Mouse (Mus musculus): ENCODE measurements around the gene B3gnt8.

Gene B3gnt8

DNA sequence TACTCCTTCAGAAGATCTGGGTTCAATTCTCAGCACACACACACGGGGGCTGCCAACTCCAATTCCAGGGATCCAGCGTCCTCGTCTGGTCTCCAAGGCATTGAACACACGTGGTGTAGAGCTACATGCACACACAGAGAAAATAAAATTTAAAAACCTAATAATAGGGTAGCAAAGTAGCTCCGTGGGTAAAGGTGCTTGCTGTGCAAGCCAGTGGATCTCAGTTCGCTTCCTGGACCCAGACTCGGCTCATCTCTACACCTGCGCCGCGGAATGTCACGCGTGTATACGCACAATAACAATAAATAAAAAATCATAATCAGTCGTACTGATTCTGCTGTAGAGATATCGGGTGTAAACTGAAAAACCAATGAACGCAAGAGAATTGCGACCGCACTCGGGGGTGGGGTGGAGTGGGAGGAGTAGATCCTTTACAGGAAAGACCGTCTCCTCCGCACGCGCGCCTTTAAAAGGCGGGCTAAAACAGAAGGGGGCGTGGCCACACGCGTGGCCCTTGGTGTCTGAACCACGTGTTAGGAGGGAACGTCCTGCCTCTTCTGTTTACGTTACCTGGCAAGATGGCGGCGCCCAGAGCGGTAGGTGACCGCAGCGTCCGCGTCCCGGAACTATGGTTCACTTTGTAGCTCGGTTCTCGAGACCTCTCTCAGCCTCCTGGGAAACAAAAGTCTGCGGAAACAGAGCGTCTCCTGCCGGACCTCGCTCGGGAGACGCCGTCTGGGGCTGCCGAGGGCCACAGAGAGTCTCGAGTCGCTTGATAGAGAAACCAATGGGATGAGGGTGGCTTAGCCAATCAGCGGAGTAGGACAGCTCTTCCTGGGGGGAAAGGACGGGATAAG is 7.4 kb upstream of the B3gnt8 start, which contains the start of gene Dmac2:
Dmac2 (plus strand) TSS at position 550 of the 857 bp plus-strand sequence.
- DNase-seq (ENCODE audit: low read depth, low spot score), result peak; percentile 86

DNA sequence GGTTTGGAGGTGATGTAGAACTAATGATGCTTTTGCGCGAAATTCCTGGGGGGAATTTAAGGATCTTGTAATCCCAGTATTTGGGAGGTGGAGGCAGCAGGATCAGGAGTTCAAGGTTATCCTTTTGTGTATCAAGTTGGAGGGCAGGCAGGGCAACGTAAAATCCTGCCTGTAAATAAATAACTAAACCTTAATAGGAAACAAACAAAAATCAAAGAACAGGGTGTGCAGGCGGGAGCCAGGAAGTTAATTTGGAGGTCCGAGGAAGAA is 6.8 kb upstream of the B3gnt8 start:
- no peak for DNase-seq (ENCODE audit: low read depth, low spot score)

DNA sequence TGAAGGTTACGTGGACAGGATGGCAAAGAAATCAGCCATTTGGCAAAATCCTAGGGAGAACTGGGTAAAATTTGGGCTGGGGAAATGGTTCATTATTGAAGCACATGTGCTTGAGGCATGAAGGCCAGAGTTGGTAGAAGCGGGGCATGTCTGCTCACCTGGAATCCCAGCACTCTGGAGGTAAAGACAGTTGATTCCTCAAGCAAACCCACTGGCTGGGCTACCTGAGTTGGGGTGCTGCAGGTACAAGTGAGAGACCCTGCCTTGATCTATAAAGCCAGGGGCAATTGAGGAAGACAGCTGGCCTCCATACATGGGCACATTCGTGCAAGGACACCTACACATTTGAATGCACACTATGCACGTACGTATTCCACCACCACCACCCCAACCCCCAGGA is 6.4 kb upstream of the B3gnt8 start:
- DNase-seq (ENCODE audit: low read depth, low spot score), result no peak

DNA sequence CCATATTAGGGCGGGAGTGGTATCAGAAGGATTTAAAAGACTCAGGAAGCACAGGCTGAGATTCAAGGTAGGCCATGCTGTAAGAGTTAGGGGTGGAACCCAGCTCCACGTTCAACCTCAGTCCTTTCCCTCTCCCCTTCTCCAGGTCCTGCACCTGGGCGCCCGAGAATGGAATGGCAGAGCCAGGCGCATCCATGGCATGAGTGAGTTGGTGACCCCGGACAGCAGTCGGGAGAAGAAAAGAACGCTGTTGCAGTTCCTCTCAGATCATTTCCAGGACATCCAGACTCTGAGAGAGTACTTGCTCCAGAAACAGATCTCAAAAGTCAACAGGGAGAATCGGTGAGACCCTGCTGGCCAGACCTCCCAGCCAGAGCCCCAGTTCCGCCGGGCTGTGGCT is 5.7 kb upstream of the B3gnt8 start:
- DNase-seq (ENCODE audit: low read depth, low spot score), result no peak

DNA sequence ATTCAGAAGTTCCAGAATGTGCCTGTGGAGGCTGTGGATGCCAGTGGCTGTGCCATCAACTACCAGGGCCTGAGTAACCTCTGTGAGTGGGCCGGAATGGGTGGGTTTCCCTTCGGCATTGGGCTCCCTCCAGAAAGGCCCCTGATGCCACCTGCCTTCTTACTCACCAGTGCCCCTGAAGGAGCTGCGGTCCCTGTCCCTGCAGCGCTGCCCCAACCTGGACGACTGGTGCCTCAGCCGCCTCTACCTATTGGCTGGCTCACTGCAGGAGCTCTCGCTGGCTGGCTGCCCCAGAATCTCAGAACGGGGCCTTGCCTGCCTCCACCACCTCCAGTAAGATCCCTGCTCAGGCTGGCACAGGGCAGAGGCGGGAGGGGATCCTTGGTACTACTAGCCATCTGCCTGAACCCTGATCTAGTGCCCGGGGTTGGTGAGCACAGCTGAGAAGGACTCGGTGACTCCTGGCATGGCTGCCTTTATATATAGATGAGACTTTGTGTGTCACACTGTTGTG is 2.5 kb upstream of the B3gnt8 start:
- no peak for DNase-seq (ENCODE audit: low read depth, low spot score)

DNA sequence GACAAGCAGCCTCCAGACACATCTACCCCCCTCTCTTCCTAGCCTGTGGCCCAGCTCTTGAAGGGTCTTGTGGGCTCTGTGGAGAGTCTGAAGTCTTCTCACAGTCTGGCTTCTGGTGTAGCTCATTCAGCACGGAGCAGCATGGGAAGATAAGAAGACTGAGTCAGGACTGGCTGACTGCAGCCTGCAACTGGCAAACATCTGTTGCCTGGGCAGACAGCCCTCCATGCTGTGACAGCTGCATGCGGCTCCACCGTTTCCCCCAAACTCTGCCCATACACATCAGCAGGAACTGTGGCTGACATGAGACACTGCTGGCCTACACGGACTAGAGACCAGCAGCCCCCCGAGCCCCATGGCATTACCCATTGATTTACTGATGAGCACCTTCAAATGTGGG is 1.6 kb upstream of the B3gnt8 start:
- no peak for DNase-seq (ENCODE audit: low read depth, low spot score)

DNA sequence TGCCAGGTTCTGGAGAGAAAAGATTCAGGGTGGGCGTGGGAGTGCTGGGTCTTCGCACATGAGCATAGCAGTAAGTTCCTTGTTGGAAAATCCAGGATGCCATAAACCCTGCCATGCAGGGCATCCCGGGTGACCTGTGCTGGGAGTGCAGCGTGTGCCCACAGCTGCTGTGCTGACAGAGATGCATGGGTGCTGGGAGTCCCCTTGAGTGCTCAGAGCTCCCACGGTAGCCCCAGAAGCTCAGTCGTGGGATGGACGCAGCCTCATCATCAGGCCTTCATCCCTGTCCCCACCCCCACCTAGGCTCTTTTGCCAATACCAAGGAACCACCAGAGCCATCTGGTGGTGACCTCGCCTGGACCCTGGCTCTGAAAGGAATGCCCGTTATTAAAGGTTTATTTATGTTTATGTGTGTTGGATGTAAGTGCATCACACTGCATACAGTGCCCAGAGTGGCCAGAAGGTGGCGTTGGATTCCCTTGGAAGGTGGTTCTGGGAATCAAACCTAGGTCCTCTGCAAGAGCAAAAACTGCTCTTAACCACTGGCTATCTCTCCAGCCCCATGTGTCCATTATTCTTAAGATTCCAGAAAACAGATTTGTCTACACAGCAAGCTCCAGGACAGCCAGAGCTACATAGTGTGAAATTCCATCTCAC is 732 bp upstream of the B3gnt8 start:
- no peak for DNase-seq (ENCODE audit: low read depth, low spot score)

DNA sequence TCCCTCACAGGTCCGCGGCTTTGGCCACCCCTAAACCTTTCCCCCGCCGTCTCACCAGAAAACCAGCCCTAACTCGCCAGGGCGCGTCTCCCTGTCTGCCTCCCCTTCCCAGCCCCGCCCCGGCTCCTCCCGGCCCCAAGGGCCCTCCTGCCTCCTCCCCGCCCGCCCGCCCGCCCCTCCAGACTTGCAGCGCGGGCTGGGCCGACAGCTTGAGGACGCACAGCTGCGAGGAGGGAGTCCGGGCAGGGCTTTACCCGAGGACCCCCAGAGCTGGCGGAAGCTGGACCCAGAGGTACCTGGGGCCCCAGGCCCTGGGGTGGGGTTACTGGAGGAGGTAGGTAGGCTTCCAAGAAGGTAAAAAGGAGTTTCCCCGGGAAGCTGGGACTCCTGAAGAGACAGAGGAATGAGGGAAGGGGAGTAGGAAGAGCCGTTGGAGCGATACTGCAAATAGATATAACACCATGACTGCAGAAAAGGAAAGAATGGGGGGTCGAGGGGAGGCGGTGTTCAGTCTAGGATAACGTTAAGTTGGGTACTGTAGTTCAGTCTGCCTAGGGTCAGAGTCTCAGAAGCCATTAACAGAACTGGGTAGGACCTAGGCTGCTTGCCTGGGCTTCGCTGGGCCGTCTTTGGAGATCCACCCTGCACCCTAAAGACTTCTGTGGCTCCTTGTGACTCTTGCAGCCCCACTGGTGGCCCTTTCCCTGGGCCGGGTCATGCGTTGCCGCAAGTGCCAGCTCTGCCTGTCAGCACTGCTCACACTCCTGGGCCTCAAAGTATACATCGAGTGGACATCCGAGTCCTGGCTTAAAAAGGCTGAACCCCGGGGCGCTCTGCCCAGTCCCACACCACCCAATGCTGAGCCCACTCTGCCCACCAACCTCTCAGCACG is 1.2 kb downstream of the B3gnt8 start:
- DNase-seq (ENCODE audit: low read depth, low spot score), result no peak

DNA sequence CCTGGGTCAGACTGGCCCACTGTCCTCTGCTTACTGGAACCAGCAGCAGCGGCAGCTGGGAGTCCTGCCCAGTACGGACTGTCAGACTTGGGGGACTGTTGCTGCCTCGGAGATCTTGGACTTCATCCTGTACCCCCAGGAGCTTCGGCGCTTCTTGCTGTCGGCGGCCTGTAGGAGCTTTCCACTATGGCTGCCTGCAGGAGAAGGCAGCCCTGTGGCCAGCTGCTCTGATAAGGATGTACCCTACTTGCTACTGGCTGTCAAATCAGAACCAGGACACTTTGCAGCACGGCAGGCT is 1.8 kb downstream of the B3gnt8 start:
- no peak for DNase-seq (ENCODE audit: low read depth, low spot score)

DNA sequence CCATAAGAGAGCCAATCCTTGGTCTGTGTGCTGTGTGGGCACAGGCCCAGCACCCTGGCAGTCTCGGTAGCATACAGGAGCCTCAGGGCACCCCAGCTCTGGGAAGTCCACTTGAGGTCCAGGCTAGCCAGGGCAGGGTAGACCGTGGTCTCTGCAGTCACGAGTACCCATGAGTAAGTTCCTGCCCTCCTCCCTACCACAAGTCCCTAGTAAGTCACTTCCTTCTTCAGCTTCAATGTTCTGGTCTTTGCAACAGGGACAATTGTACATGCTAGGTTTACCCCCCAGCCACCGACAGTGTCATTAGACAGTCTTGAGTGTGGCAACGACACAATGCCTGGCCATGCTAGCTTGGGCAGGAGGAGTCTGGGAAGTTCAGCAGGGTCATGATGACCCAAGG is 6.2 kb downstream of the B3gnt8 start:
- no peak for DNase-seq (ENCODE audit: low read depth, low spot score)

DNA sequence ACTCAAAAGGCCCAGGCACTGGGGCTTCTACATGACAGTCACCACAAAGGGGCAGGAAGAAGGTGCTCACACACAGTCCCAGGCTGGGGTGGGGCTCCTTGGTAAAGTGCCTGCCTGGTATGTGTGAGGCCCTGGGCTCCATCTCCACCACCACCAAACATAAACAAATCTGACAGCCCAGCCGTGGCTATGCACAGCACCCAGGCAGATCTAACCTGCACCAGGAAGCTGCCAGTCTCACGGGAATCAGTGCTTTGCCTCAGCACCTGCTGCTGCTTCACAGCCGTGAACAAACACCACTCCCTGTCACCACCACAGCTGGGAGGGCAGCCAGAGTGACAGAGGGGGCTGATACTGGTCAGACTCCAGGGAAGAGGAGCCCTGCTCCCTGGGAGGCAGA is 9.9 kb downstream of the B3gnt8 start:
- DNase-seq (ENCODE audit: low read depth, low spot score), result no peak

DNA sequence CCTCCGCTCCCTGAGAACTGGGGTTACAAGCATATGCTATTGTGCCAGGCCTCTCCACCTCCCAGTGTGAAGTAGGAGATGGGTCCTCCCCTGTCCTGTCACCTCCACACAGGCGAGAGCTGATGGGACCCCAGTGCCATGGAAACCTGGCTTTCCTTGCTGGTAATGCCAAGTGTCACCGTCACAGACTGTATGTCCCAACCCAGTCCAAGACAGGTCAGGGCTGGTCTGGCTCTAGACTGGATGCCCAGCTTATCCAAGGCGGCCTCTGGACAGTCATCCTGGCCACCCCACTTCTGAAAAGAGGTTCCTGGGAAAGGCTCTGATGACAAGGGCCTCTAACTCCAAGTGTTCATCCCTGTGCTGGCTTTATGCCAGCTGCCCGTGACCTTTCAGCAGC is 10.6 kb downstream of the B3gnt8 start:
- no peak for DNase-seq (ENCODE audit: low read depth, low spot score)

DNA sequence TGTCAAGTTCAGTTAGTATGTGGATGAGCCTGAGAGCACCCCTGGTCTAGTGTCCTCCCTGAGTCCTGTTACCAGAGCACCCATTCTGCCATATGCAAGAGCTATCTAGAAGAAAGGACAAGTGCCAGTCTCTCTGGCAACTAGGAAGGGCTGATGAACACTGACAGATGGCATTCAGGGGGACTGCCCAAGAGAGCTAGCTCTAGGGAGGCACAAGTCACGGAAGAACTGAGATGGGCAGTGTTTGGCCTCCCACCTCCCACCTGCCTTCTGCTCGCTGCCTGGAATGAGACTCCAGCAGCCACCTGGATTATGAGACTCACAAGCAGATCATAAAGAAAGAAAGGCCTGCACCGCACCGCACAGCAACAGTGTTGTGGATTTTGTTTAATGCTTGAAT is 13.3 kb downstream of the B3gnt8 start:
- no peak for DNase-seq (ENCODE audit: low read depth, low spot score)

DNA sequence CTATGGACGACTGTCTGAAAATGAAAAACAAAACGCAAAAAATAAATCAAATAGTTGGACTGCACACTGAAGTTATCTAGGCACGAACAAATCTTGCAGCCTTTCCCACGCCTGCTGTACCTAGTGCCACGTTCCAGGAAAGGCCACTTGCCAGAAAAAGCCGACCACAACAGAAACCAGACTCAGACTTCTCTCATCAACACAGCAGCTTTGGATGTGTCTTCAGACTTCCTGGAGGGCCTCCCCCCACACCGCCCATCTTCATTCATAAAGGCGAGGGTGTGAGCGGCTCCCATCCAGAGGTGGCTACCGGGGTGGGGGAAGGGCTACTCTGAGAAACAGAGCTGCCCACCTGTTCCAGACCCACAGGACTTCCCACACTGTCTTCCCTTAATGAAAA is 17.7 kb downstream of the B3gnt8 start:
- no peak for DNase-seq (ENCODE audit: low read depth, low spot score)

DNA sequence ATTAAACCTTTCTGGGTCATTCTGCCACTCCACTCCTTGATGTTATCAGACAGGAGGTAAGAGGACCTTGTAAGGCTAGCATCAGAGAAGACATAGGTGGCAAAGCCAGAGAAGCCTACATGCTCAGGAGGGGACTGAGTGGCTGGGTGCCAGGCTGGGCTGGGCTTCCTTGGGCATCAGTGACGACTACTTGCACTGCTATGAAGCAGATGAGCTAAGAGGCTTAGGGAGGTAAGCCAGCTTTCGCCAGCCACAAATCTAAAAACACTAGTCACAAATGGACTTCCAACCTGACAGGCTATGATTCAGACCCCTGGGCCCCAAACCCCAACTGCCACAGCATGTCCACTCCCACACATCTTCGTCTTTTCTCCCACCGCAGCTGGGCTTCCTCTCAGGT is 18.2 kb downstream of the B3gnt8 start:
- DNase-seq (ENCODE audit: low read depth, low spot score), result peak; percentile 72

DNA sequence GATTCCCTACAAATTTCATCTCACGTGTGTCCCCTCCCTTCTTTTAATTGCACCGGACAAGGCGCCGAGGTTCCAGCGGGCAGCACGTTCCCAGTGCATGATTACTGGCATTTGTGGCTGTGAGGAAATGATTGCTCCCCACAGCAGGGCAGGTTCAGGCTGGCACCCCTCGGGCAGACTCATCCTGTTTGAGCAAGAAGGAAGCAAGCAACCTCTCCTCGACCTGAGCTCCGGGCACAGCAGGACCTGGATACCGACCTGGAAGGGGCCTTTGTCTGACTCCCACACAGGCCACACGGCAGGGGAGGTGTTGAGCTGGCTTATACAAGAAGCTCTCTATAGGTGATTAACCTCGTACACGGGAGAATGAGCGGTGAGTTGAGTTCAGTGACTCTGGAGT is 18.6 kb downstream of the B3gnt8 start:
- peak; percentile 41 for DNase-seq (ENCODE audit: low read depth, low spot score)

DNA sequence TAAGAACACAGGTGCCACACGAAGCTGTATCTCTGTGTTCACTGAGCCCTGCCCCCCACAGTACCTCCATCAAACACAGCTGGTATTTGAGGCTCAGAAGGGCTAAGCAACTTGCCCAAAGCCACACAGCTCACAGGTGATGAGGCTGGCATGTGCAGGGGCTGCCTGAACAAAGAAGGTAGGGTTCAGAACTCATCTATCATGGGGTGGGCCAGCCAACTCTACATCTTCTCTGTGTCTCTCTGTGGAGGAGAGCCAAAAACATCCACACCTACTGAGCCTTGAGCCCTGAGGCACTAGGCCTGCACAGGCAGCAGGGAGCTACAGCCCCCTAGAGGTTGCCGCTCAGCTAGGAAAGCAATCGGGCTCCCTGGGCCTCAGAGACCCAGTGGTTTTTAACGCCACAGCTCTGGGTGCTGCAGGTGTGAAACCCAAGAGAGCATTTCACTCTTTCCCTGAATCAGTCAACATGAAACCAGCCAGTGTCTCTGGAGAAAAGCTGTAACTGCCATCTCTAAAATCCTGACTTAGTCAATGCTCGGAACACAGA is 21.2 kb downstream of the B3gnt8 start:
- no peak for DNase-seq (ENCODE audit: low read depth, low spot score)

DNA sequence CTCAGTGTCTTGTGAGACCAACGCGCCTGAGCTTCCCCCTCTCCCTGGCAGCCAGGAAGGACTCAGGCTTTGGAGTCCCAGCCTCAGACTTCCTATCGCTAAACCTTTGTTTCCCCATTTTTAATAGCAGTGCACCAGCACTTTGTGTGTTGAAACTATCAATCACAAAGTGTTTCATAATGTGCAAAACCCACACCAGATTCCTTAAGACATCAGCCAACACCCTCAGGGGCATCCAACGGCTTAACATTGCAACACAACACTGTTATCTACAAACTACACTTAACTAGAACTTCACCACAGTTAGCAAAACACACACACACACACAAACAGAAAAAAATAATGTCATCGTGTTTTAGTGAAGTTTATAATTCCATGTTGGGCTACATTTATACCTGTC is 23.4 kb downstream of the B3gnt8 start:
- no peak for DNase-seq (ENCODE audit: low read depth, low spot score)

DNA sequence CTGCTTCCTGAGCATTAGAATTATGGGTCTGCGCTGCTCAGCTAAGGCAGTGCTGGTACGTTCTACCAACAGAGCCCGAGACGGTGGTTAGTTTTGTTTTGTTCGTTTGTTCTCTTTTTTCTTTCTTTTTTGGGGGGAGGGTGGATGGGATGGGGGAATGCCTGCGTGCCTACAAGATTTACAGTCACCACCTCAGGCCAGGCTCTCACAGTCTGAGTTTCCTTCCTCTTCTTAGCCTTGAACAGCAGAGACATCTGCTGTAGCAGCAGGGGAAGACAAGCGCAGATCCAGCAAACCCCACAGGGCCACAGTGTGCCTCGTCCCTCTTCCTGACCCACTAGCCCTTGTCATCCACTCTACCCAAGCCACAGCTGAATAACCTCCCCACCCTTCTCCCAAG is 24.8 kb downstream of the B3gnt8 start:
- no peak for DNase-seq (ENCODE audit: low read depth, low spot score)

DNA sequence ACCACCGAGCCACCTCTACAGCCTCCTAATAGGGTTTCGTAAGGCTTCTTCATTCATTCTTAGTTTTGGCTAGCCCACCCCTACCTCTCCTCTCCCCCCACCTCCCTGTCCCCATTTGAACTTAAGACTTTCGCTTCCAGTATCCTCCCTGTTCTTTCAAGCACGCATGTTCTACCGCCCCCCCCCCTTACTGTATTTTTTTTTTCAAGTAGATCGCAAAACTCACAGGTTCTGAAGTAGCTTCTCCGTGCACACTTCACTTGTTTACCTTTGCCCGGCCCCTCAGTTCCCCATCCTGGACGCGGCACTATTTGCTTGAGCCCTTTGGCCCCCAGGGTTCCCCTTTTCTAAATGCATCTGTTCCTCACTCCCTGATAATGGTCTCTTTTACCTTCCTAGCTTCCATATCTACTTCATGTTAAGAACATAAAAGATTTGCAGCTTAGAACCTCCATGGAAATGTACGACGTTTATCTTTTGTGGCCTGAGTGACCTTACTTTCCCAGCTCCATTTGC is 25.8 kb downstream of the B3gnt8 start:
- no peak for DNase-seq (ENCODE audit: low read depth, low spot score)

DNA sequence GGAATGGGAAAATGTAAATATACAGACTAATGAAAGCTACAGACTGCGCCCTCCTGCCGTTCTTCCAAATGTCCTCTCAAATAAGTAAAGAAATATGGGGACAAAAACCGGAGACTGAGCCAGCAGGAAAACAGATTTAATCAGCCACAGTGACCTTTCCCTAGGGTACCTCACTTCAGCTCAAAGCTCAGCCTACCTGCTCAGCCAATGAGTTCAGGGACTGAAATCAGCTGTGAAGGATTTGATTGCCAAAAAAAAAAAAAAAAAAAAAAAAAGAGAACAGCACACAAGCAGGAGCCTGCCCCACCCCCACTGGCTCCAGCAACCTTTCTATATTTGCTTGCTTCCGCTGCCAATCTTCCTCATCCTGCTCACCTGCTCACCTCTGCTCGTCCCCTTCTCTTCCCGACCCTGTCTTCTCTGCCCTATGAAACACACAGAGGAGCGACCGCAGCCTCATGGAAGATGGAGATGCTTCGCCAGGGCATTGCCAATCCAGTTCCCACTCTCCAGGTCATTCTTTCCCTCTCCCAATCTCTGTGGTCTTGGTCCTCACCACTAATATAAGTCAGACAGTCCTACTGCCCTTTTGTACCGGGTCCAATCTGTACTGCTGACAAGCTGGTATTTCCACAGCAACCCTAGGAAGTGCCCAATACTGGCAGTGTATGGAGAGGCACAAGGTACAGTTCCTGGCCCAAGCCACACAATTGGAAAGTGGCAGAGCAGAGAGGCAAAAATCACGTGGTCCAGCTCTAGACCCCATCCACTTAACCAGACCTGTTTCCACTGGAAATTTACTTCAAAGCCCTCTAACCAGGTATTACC is 29.4 kb downstream of the B3gnt8 start:
- DNase-seq (ENCODE audit: low read depth, low spot score), result no peak

Data from retina, adult 2 months (tissue).